Mouse (Mus musculus): ENCODE data around the gene Fgf8. TPM values are rescaled to one million over a fixed set of nuclear protein-coding genes. Genes with fewer than 3 reads are reported as not detected.

Fgf8 gene
- polyA plus RNA-seq, 1 experiment = not detected

DNA sequence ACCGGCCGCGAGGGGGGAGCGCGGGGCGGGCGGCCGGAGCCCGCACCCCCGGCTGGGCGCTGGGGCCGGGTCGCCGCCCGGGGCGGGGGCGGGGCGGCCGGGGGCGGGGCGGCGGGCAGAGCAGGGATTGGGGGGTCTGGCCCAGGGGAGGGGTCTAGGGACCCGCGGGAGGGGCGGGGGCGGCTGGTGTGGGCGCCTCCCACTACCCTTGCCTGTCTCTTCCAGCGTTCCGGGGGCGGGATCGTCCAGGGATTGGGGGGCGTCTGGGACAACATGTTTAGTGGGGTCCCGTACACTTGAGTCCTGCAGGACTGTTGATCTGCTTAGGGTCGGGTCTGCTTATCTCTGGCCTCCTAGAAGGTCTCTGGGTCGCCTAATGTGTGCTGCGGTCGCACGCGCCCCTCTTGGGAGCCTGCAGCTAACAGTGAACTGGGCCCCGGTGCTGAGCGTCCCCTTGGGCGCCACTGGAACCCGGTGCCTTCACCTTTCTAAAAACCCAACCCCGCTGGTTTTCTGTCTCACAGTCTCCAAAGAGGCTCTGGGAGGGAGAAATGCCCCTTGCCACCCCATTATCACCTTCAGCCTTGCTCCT, 365 bp upstream of the Fgf8 start:
- Histone ChIP-seq H3K4me1 (ENCODE audit: control insufficient read depth, insufficient read depth, low read length) (peaks cover 6% of the 10 kb centered on the region), H3K4me3 (replicated peaks; ENCODE audit: extremely low read depth, low read depth, low read length) (no peak overlapping the region)
- TF ChIP-seq POLR2A (IDR thresholded peaks at IDR 0.05; ENCODE audit: borderline replicate concordance, extremely low read depth, low read depth, low read length) = no peak
- TF ChIP-seq CTCF (IDR thresholded peaks at IDR 0.05; ENCODE audit: insufficient read depth, low read length) = no peak
- WGBS = 6% methylated on average over 31 of the region's 44 CpGs
- DNase-seq = no peak

DNA sequence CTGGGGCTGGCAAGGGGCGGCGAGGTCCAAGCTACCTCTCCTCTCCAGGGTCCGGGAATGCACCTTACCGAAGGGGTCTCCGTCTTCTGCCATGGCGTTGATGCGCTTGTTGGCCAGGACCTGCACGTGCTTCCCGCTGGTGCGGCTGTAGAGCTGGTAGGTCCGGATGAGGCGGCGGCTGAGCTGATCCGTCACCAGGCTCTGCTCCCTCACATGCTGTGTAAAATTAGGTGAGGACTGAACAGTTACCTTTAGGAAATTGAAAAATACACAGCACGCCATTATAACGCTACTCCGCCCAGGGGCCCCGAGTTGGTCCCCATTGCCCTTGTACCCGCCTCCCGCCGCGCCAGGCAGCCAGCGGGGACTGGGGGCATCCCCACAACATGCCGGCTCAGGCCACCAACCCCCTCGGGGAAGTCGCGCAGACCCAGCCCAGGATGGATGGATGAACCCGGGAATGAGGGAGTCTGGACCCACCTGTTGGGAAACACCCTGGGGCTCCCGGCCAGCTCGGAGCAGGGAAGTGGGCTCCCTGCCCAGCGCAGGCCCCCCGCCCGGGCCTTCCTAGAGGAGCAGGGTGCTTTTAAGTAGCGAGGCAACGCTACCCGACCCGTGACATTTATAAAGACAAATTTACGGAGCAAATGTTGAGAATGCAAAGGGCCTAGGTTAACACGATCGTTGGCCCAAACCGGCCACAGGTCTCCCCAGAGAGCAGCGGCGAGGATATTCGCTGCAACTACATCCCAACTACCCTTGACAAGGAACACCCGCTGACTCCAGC, 1.1 kb downstream of the Fgf8 start:
- TF ChIP-seq CTCF (IDR thresholded peaks at IDR 0.05; ENCODE audit: insufficient read depth, low read length) = no peak
- DNase-seq = no peak
- WGBS = 4% methylated on average over 45 of the region's 45 CpGs
- Histone ChIP-seq H3K4me3 (replicated peaks; ENCODE audit: extremely low read depth, low read depth, low read length) (no peak overlapping the region), H3K4me1 (ENCODE audit: control insufficient read depth, insufficient read depth, low read length) (peaks cover 5% of the 10 kb centered on the region)

DNA sequence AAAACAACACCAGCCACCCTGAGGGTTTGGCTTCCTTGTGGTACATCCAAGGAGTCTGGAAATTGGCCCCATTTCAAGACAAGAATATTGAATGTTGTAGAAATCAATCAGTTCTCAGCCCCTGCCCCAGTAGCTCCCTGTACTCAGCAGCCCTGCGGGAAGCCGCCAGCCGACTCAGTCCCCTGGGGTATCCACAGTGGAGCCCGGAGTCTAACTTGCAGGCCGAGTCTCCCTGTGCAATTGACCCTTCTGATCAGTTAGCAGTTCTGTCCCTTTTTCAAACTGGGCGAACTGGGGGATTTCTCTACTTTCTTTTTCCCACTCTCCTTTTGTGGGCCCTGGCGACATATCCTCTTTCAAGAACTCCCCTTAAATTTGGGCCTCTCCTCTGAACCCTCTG, 1.9 kb downstream of the Fgf8 start:
- peaks cover 2% of the 10 kb centered on the region; the same call in 1 of the 2 replicates for H3K4me1 ChIP-seq (ENCODE audit: control insufficient read depth, insufficient read depth, low read length)
- TF ChIP-seq POLR2A (IDR thresholded peaks at IDR 0.05; ENCODE audit: borderline replicate concordance, extremely low read depth, low read depth, low read length) = no peak
- TF ChIP-seq CTCF (IDR thresholded peaks at IDR 0.05; ENCODE audit: insufficient read depth, low read length) = no peak
- DNase-seq = no peak
- H3K4me3 ChIP-seq (replicated peaks; ENCODE audit: extremely low read depth, low read depth, low read length) = no peak overlapping the region
- WGBS = 32% methylated on average over 7 of the region's 7 CpGs

DNA sequence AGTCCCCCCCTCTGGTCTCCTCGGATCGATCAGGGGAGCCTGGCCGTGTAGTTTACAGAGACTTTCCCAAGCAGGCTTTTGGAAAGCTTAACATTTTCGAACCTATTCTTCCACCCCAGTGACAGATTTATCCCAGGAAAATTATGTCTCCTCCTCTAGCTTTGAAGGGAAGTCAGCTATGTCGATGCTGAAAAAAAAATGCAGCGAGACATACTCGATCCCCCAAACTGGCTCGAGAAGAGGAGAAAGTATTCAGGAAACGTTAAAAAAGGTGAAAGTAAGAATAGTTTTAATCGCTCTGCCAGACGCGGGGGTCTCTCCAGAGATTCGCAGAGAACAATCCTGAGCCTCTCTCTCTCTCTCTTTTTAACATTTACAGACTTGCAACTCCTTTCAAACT, 2.5 kb downstream of the Fgf8 start:
- no peak for DNase-seq
- WGBS = 16% methylated on average over 13 of the region's 13 CpGs
- Histone ChIP-seq H3K4me3 (replicated peaks; ENCODE audit: extremely low read depth, low read depth, low read length) (no peak overlapping the region), H3K4me1 (ENCODE audit: control insufficient read depth, insufficient read depth, low read length) (peaks cover 2% of the 10 kb centered on the region; the same call in 1 of the 2 replicates)
- TF ChIP-seq POLR2A (IDR thresholded peaks at IDR 0.05; ENCODE audit: borderline replicate concordance, extremely low read depth, low read depth, low read length) (no peak), CTCF (IDR thresholded peaks at IDR 0.05; ENCODE audit: insufficient read depth, low read length) (no peak)

DNA sequence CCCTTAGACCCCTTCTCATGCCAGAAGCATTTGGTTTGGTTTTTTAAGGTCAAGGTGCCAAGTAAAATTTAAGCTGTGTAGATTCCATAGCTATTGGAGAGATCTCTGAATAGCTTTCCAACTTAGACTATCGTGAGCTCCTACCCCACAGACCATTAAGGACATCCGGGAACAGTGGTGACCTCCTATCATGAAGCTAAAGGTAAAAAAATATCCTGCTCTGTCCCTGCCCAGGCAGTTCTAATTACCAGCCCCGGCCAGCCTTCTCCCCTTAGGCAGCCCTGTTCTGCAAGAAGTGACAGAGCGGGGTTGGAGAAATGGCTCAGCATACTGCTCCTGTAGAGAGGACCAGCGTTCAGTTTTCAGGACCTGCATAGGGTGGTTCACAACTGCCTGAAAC, 4.2 kb downstream of the Fgf8 start:
- H3K4me3 ChIP-seq (replicated peaks; ENCODE audit: extremely low read depth, low read depth, low read length) = no peak overlapping the region
- WGBS = 78% methylated on average over 5 of the region's 5 CpGs
- TF ChIP-seq POLR2A (IDR thresholded peaks at IDR 0.05; ENCODE audit: borderline replicate concordance, extremely low read depth, low read depth, low read length) (no peak), CTCF (IDR thresholded peaks at IDR 0.05; ENCODE audit: insufficient read depth, low read length) (no peak)
- peaks cover 2% of the 10 kb centered on the region; the same call in 1 of the 2 replicates for H3K4me1 ChIP-seq (ENCODE audit: control insufficient read depth, insufficient read depth, low read length)
- no peak for DNase-seq

DNA sequence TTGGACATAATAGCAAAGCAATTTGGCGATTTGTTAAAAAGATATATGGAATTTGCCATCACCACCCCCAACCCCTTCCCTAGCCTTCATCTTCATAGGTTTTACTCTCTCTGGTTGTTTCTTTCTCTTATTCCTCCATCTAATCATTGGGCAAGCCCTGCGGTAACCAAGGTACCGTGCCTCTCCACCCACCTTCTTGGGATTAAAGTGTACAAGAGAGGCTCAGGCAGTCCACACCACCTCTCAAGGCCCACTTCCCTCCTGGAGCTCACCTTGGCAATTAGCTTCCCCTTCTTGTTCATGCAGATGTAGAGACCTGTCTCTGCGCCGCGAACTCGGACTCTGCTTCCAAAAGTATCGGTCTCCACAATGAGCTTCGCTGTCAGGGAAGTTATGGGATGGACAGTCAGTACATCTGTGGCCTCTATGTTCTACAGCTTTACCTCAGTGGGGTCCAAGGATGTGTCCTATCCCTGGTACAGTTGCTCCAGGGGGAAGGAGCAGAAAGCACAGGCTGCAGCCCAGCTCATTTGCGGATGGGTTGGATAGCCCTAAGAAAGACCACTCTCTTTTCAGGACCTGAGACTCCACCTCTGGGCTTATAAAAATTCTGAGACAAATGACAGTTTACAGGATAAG, 4.8 kb downstream of the Fgf8 start:
- H3K4me1 ChIP-seq (ENCODE audit: control insufficient read depth, insufficient read depth, low read length) = peaks cover 2% of the 10 kb centered on the region; the same call in 1 of the 2 replicates
- no peak overlapping the region for H3K4me3 ChIP-seq (replicated peaks; ENCODE audit: extremely low read depth, low read depth, low read length)
- TF ChIP-seq POLR2A (IDR thresholded peaks at IDR 0.05; ENCODE audit: borderline replicate concordance, extremely low read depth, low read depth, low read length) = no peak
- TF ChIP-seq CTCF (IDR thresholded peaks at IDR 0.05; ENCODE audit: insufficient read depth, low read length) = no peak
- no peak for DNase-seq
- WGBS = 90% methylated on average over 10 of the region's 10 CpGs

DNA sequence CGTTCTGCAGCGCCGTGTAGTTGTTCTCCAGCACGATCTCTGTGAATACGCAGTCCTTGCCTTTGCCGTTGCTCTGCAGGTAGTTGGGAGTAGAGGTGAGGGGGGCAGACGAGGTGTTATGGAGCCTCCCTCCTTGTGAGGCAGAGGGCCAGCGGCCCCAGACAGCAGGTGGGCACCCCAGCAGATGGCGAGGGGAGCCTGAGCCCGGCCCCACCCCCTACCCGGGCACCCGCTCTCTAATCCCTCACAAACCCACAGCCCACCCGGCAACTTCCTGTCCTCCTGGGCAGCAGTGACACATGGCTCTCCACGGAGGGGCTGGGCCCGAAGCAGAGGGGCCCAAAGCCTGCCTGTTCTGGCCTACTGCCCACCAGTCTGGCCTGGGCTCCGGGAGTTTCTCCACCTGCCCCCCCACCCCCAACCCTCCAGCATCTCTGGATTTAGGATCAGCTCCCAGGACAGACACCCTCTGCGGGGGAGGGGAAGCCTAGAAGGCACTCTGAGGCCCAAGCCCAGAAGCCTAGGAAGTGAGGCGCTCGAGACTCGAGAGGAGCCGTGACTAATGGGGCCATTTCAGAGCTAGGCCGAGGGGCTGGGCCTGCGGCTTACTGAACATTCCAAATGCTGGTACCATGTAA, 5.4 kb downstream of the Fgf8 start:
- 31% methylated on average over 23 of the region's 23 CpGs for WGBS
- peaks cover 2% of the 10 kb centered on the region; the same call in 1 of the 2 replicates for H3K4me1 ChIP-seq (ENCODE audit: control insufficient read depth, insufficient read depth, low read length)
- TF ChIP-seq CTCF (IDR thresholded peaks at IDR 0.05; ENCODE audit: insufficient read depth, low read length) = no peak
- no peak for TF ChIP-seq POLR2A (IDR thresholded peaks at IDR 0.05; ENCODE audit: borderline replicate concordance, extremely low read depth, low read depth, low read length)
- no peak for DNase-seq
- no peak overlapping the region for H3K4me3 ChIP-seq (replicated peaks; ENCODE audit: extremely low read depth, low read depth, low read length)

DNA sequence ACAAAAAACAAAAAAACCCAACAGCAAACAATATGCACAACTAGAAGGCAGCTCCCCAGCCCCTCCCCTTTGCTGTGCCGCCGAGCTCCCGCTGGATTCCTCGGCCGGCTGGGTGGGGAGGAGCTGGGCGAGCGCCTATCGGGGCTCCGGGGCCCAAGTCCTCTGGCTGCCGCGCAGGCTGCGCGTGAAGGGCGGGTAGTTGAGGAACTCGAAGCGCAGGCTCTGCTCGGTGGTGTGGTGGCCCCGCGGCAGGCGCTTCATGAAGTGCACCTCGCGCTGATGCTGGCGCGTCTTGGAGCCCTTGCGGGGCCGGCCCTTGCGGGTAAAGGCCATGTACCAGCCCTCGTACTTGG, 5.9 kb downstream of the Fgf8 start:
- TF ChIP-seq POLR2A (IDR thresholded peaks at IDR 0.05; ENCODE audit: borderline replicate concordance, extremely low read depth, low read depth, low read length) = no peak
- TF ChIP-seq CTCF (IDR thresholded peaks at IDR 0.05; ENCODE audit: insufficient read depth, low read length) = no peak
- 1% methylated on average over 26 of the region's 28 CpGs for whole genome bisulfite sequencing
- H3K4me3 ChIP-seq (replicated peaks; ENCODE audit: extremely low read depth, low read depth, low read length) = no peak overlapping the region
- DNase-seq = no peak
- H3K4me1 ChIP-seq (ENCODE audit: control insufficient read depth, insufficient read depth, low read length) = peaks cover 2% of the 10 kb centered on the region; the same call in 1 of the 2 replicates

DNA sequence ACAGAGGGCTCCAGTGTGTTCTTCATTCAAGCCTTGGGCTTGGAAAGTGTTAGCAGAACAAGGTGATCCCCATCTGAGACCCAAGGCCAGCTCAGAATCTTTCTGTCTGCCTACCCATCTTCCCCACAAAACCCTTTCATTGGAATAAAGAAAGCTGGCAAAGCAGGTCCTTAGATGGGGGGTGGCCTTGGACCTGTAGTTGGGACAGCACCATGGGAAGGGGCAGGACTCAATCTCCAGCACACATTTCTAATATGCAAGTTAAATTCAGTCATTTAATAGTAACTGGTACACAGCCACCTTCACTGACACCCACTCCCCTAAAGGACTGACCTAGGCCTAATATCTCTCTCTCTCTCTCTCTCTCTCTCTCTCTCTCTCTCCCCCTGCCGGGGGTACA, 6.5 kb downstream of the Fgf8 start:
- H3K4me3 ChIP-seq (replicated peaks; ENCODE audit: extremely low read depth, low read depth, low read length) = no peak overlapping the region
- TF ChIP-seq POLR2A (IDR thresholded peaks at IDR 0.05; ENCODE audit: borderline replicate concordance, extremely low read depth, low read depth, low read length) = no peak
- TF ChIP-seq CTCF (IDR thresholded peaks at IDR 0.05; ENCODE audit: insufficient read depth, low read length) = no peak
- WGBS = 68% methylated on average over 1 of the region's 1 CpGs
- H3K4me1 ChIP-seq (ENCODE audit: control insufficient read depth, insufficient read depth, low read length) = peaks cover 2% of the 10 kb centered on the region; the same call in 1 of the 2 replicates
- DNase-seq = no peak

Data from lung, adult 2 months (tissue).